In genomic region chr11:79663570-79663969, GRCm38 (mm10) we compare ENCODE assay signal across 17 mouse cellular contexts.
A peak's percentile ranks its signal among the peaks of the same experiment; 100 is the strongest.
DNase-seq lines count a peak whose midpoint lies in the region; ATAC-seq lines count a peak whose summit lies in the region.
"Had no signal": no experiment of that assay in that cellular context is flagged by ENCODE, and none has a peak within 500 bp of the region (broad histone marks: within the 10 kb centered on the region; RNA-seq: fewer than 3 reads in every experiment).

No protein-coding gene starts in this region.

- DNase-seq in kidney, postnatal 14 days: no peak
- peak; percentile 99 for DNase-seq in 416B (ENCODE audit: low read depth)
- DNase-seq in MEL-GATA-1-ER (ENCODE audit: extremely low read depth, low read depth): peak; percentile 66
- no peak for DNase-seq in lung, adult 18-20 months
- DNase-seq in urinary bladder, postnatal 10 days (ENCODE audit: low spot score): no peak
- DNase-seq in urinary bladder, postnatal 25 days (ENCODE audit: low spot score): no peak
- DNase-seq: adrenal gland, postnatal 25 days; cerebellum, adult 9-11 months; liver, embryonic 13.5 days; midbrain, embryonic 14.5 days; thymus, adult 2 months had no signal

- peaks cover 56% of the 10 kb centered on the region for H3K4me1 ChIP-seq in kidney, embryonic 15.5 days
- H3K4me1 ChIP-seq in limb, embryonic 15.5 days: peaks cover 51% of the 10 kb centered on the region

- no peaks in the 10 kb centered on the region for H3K9me3 ChIP-seq in kidney, embryonic 15.5 days (replicated peaks)
- no peaks in the 10 kb centered on the region for H3K9me3 ChIP-seq in limb, embryonic 15.5 days
- H3K9me3 ChIP-seq: liver, embryonic 13.5 days; neural tube, embryonic 12.5 days had no signal

- no peak overlapping the region for H3K4me3 ChIP-seq in kidney, embryonic 15.5 days (replicated peaks)
- no peak overlapping the region for H3K4me3 ChIP-seq in limb, embryonic 15.5 days
- H3K4me3 ChIP-seq: liver, embryonic 13.5 days; neural tube, embryonic 12.5 days had no signal

- 78% methylated on average over 7 of the region's 7 CpGs for WGBS in kidney, embryonic 15.5 days
- 70% methylated on average over 7 of the region's 7 CpGs for WGBS in limb, embryonic 15.5 days

- ATAC-seq in kidney, embryonic 15.5 days (replicated peaks; ENCODE audit: low FRiP score): no peak
- ATAC-seq in limb, embryonic 15.5 days (ENCODE audit: insufficient number of reproducible peaks, low FRiP score, low TSS enrichment, low read depth): no peak
- ATAC-seq: CD4-positive, CD25-positive, alpha-beta regulatory T cell, adult 4 months; intestine, embryonic 16.5 days; lung, postnatal 0 days had no signal

- H3K27ac ChIP-seq in kidney, embryonic 15.5 days: no peak overlapping the region
- H3K27ac ChIP-seq in limb, embryonic 15.5 days: no peak overlapping the region
- H3K27ac ChIP-seq: liver, embryonic 13.5 days; neural tube, embryonic 12.5 days had no signal

- no peaks in the 10 kb centered on the region for H3K36me3 ChIP-seq in kidney, embryonic 15.5 days
- H3K36me3 ChIP-seq in limb, embryonic 15.5 days: no peaks in the 10 kb centered on the region
- H3K36me3 ChIP-seq: liver, embryonic 13.5 days; neural tube, embryonic 12.5 days had no signal

- peaks cover 13% of the 10 kb centered on the region; the same call in 1 of the 2 replicates for H3K27me3 ChIP-seq in kidney, embryonic 15.5 days
- no peaks in the 10 kb centered on the region for H3K27me3 ChIP-seq in limb, embryonic 15.5 days

- H3K9ac ChIP-seq in kidney, embryonic 15.5 days: peak overlapping the region; percentile 0; the same call in 1 of the 2 replicates
- no peak overlapping the region for H3K9ac ChIP-seq in limb, embryonic 15.5 days
- H3K9ac ChIP-seq: liver, embryonic 13.5 days; neural tube, embryonic 12.5 days had no signal

- no peak overlapping the region for H3K4me2 ChIP-seq in kidney, embryonic 15.5 days
- peak overlapping the region; percentile 96; the same call in 1 of the 2 replicates for H3K4me2 ChIP-seq in limb, embryonic 15.5 days
- H3K4me2 ChIP-seq: liver, embryonic 13.5 days had no signal

Comparison
In these comparisons a context has a peak if more than half of its experiments do, and no peak if none do; other contexts are left out.
1. DNase-seq: peak in 416B (single experiment) and MEL-GATA-1-ER (single experiment); none in kidney, postnatal 14 days (single experiment), lung, adult 18-20 months (0 of 2), urinary bladder, postnatal 10 days (single experiment) and urinary bladder, postnatal 25 days (single experiment).